Mouse (Mus musculus) central nervous system, embryonic 11.5 days (tissue): ENCODE measurements around the gene Ankrd36. TPM values are rescaled to one million over a fixed set of nuclear protein-coding genes. Genes with fewer than 3 reads are reported as not detected.

Experiments
- polyA plus RNA-seq: library from polyadenylated mRNA; depleted of rRNA; stranded (reverse); fragments of >200 nt; gene quantifications from 2 replicates; pipeline ENCODE4 v1.2.3, GENCODE M21; 2012; rRNA removed

The Ankrd36 gene
- 0.06 and 0.20 TPM in 2 replicates for polyA plus RNA-seq

DNA sequence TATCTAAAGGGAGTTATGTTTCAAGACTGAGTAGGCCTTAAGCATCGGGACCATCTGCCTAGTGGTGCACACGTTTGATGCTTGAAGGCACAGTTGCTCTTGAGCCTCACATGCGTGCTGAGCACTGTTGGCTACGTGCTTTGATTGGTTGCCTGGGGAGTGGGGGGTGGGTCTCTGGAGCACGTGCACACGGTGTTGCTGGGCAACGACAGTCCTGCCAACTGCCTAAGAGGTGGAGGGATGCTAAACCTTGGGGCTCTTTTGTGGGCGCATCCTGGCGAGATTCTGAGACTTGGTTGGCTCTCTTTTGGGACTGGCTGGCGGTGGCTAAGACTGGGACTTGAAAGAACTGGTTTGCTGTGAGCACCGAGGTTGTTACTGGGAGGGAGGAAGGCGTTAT lies at the start of gene Ankrd36:
TSS of gene Ankrd36 (plus strand) at position 211 of the 400 bp plus-strand sequence.

DNA sequence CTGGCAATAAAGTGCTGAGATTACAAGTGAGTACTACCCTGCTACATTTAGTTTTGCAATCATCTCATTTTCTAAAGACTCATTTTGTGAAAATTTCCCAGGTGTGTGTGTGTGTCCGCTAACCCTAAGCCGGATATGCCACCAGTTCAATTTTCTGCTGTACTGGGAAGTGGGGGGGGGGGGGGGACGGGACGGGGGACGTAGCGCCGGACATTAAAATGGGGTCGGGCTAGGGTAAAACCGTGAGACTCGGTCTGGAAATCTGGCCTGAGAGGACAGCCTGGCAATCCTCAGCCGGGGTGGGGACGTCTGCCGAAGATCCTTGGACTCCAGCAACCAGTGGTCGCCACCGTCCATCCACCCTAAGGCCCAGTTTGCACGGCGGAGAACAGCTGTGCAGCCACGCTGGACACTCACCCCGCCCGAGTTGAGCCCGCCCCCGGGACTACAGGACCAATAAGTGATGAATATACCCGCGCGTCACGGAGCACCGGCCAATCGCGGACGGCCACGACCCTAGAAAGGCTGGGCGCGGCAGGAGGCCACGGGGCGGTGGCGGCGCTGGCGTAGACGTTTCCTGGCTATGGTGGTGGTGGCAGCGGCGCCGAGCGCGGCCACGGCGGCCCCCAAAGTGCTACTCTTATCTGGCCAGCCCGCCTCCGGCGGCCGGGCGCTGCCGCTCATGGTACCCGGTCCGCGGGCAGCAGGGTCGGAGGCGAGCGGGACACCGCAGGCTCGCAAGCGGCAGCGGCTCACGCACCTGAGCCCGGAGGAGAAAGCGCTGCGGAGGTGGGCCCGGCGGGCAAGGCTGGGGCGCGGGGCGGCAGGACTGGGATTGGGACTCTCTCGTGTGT lies 48.8 kb upstream of the Ankrd36 start, which contains the start of gene Xbp1:
TSS of gene Xbp1 (plus strand) at position 248 of the 854 bp plus-strand sequence.

DNA sequence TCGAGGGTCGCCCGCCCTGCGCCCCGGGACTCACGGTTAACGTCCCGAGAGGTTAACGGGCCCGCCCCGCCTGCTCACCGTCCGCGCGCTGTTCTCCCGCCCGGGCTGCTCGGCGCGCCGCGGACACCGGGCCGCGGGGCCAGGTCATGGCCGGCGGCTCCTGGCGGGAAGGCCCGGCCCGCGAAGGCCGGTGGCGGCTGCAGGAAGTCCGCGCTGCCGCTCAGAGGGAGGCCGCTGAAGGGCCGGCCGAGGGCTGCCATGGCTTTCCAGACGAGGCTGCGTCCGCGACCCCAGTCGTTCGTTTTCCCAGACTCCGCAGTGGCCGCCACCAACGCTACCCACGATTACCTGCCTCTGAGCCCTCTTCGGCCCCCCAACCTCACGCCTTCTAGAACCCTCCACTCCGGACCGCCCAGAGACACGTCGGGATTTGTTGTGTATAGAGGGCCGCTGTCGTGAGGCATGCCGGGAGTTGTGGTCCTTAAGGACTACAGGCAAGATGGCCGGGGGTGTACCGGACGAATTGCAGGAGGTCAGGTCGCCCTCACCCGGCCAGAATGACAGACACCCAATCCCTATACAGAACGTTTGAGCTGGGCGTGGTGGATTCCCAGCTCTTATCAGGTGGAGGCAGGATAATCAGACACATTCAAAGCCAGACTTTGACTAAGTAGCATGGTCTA lies 27.5 kb upstream of the Ankrd36 start, which contains the start of gene Ccdc117:
TSS of gene Ccdc117 (minus strand) at position 389 of the 683 bp plus-strand sequence.

DNA sequence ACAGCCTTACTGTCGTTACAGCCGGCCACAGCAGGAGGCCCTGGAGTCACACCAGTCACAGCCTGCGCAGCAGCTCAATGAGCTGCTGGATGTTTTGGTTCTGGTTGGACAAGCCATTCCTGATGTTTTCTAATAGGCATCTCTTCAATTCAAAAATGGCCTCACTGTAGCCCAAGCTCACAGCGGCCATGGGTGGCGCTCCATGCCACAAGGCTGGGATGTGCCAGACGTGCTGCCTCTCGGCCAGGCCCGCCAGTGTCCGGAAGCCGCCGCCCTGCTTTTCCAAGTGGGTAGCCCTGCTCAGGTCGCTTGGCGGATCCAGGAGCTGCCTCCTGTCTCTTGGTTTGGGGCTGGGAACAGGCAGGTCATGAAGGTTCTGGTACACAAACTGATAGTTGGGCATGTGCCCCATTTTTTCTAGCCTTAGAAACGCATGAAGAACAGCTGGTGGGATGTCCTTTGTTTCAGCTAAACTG lies 146.2 kb downstream of the Ankrd36 start, which contains the start of gene Mrps24:
TSS of gene Mrps24 (minus strand) at position 51 of the 476 bp plus-strand sequence.

Other genes with a start within 250 kb of the Ankrd36 start
- gene Znrf3, start 124.8 kb upstream of the Ankrd36 start, polyA plus RNA-seq, result 4.8 and 7.7 TPM in 2 replicates
- gene Xbp1, start 49.0 kb upstream of the Ankrd36 start, polyA plus RNA-seq, result 41.5 and 59.4 TPM in 2 replicates
- gene Ccdc117, start 27.5 kb upstream of the Ankrd36 start, polyA plus RNA-seq, result 19.3 and 19.9 TPM in 2 replicates
- 103 and 110 TPM in 2 replicates for gene Mrps24, start 146.0 kb downstream of the Ankrd36 start, polyA plus RNA-seq
- gene Urgcp, start 192.7 kb downstream of the Ankrd36 start, polyA plus RNA-seq, result 13.4 and 15.7 TPM in 2 replicates
- gene Dbnl, start 218.8 kb downstream of the Ankrd36 start, polyA plus RNA-seq, result 92.7 and 127 TPM in 2 replicates
- gene Pgam2, start 234.0 kb downstream of the Ankrd36 start, polyA plus RNA-seq, result 9.1 and 20.6 TPM in 2 replicates